Mouse (Mus musculus): ENCODE measurements around the gene Itpr3.

Itpr3 gene

DNA sequence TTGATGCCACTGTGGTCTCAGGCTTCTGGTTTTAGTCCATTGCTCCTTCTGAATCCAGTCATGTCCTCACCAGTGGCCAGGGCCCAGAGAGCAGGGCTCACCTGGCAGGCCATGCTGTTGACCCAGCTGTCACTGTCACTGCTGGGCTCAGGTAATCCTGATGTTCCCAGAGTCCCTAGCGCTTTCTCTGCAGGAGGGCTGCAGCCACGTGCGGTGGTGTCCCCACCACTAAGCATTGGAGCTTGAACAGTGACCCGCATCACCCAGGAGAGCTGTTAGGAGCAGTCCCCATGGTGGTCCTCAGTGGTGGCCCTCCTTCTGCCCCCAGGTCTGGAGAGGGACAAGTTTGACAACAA lies 62.4 kb downstream of the Itpr3 start:
- no peak for DNase-seq (ENCODE audit: low read depth, low spot score)

GRCm38 (mm10) chr17:27119954-27120353 lies 62.9 kb downstream of the Itpr3 start:
- DNase-seq (ENCODE audit: low read depth, low spot score): no peak

DNA sequence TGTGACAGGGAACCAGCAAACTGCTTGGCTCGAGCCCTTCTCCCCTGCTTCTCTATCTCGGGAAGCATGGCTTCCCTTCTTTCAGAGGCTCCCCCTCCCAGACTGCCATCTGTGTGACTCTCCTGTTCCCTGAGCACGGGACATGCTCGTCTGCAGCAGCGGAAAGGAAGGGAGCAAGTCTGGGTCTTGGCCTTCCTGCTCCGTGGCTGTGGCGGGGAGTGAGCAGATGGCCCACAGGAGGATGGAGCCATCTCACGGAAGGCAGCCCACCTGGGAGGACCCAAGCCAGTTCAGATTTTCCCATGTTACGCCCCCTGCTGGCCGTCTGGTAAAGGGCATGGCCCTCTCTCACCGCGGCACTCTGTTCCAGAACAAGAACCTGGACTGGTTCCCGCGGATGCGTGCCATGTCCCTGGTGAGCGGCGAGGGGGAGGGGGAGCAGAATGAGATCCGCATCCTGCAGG lies 63.5 kb downstream of the Itpr3 start:
- peak; percentile 54 for DNase-seq (ENCODE audit: low read depth, low spot score)

GRCm38 (mm10) chr17:27121266-27121665 lies 64.2 kb downstream of the Itpr3 start:
- DNase-seq (ENCODE audit: low read depth, low spot score): no peak

- no peak for DNase-seq (ENCODE audit: low read depth, low spot score)
Observed at GRCm38 (mm10) chr17:27121781-27122180, 64.7 kb downstream of the Itpr3 start.

- DNase-seq (ENCODE audit: low read depth, low spot score): no peak
Observed at GRCm38 (mm10) chr17:27122701-27123100, 65.6 kb downstream of the Itpr3 start.

- DNase-seq (ENCODE audit: low read depth, low spot score): no peak
Observed at GRCm38 (mm10) chr17:27123103-27123502, 66.0 kb downstream of the Itpr3 start.

GRCm38 (mm10) chr17:27123813-27124375 lies 66.8 kb downstream of the Itpr3 start:
- DNase-seq (ENCODE audit: low read depth, low spot score): no peak

- DNase-seq (ENCODE audit: low read depth, low spot score): peak; percentile 84
Observed at GRCm38 (mm10) chr17:27125185-27125584, 68.1 kb downstream of the Itpr3 start.

DNA sequence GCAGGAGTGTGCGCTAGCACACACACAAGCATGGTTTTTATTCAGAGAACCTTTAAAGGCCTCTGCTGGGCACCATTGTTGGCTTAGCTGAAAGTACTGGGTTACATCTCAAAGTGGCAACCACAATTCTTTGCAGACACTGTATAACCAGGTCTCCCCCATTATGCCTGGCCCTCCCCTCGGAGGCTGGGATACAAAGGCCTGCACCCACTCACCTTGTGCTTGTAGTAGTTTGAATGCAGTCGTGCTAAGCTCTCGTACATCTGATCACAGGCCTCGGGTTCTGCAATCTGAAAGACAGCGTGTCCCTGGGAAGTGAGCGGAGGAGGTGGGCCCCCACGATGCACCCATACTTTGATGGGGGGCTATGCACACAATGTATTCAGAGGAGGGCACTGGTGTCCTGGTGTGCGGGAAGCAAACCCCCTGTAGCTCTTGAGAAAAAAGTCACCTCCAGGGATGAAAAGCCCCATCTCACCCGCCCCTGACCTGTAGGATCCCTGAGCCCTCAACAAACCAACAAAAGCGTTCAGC lies 68.6 kb downstream of the Itpr3 start:
- DNase-seq (ENCODE audit: low read depth, low spot score): no peak

- DNase-seq (ENCODE audit: low read depth, low spot score): no peak
Observed at GRCm38 (mm10) chr17:27126974-27127373, 69.9 kb downstream of the Itpr3 start.

GRCm38 (mm10) chr17:27128189-27128588 lies 71.1 kb downstream of the Itpr3 start:
- DNase-seq (ENCODE audit: low read depth, low spot score): no peak

GRCm38 (mm10) chr17:27129291-27129690 lies 72.2 kb downstream of the Itpr3 start:
- DNase-seq (ENCODE audit: low read depth, low spot score): no peak

DNA sequence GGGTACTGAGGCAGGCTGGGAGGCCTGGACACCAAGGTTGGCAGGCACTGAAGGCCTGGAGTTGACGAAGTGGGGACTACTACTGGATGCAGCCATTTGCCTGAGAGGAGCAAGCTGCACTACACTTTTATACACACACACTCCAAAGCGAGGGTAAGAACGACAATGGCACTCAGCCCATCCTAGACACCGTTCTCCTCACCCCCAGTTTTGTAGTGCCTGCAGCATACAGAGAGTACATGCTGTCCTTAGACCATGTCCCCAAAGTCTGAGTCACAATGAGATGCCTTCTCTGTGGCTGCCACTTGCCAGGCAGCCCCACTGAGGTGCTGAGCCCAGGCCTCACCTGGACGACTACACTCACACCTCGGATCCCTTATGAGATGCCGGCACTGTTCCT lies 72.7 kb downstream of the Itpr3 start:
- no peak for DNase-seq (ENCODE audit: low read depth, low spot score)

- no peak for DNase-seq (ENCODE audit: low read depth, low spot score)
Observed at GRCm38 (mm10) chr17:27130246-27130645, 73.1 kb downstream of the Itpr3 start.

- no peak for DNase-seq (ENCODE audit: low read depth, low spot score)
Observed at GRCm38 (mm10) chr17:27131240-27131665, 74.1 kb downstream of the Itpr3 start.

DNA sequence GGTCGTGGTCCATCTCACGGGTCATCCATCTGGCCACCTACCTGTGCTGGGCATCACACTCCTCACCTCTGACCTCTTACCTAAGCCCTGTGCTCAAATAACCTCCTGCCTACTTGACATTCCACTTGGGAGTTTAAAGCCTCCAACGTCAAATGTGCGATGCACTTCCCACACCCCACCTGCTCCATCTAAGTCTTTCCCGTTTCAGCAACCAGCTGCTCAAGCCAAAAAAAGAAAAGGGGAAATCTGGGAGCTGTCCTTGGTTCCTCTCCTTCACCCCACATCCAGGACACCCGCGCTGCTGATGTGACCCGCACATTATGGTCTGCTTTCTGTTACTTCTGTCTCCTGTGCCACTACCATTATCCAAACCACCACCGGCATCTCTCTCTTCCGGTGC lies 75.1 kb downstream of the Itpr3 start:
- DNase-seq (ENCODE audit: low read depth, low spot score): no peak

GRCm38 (mm10) chr17:27133551-27134141 lies 76.5 kb downstream of the Itpr3 start, which contains the start of gene Uqcc2:
Gene Uqcc2, minus strand, starts transcription at chr17:27133916.
- peak; percentile 99 for DNase-seq (ENCODE audit: low read depth, low spot score)

DNA sequence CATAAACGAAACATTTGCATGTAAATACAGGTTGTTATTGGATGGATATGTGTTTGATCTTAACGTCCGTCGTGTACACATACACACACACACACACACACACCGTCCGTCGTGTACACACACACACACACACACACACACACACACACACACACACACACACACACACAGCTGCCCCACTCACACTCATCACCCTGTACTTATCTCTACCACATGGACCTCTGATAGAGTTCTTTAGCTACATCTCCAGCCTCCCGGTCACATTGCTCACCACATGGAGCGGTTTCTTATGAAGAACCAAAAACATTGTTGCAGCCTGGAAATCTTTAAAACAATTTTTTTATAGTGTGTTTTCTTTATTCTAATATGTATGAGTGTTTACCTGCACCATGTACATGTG lies 77.1 kb downstream of the Itpr3 start:
- DNase-seq (ENCODE audit: low read depth, low spot score): no peak

- no peak for DNase-seq (ENCODE audit: low read depth, low spot score)
Observed at GRCm38 (mm10) chr17:27134715-27135114, 77.6 kb downstream of the Itpr3 start.

- DNase-seq (ENCODE audit: low read depth, low spot score): no peak
Observed at GRCm38 (mm10) chr17:27138396-27138795, 81.3 kb downstream of the Itpr3 start.

GRCm38 (mm10) chr17:27139304-27139703 lies 82.2 kb downstream of the Itpr3 start:
- DNase-seq (ENCODE audit: low read depth, low spot score): no peak

- DNase-seq (ENCODE audit: low read depth, low spot score): no peak
Observed at GRCm38 (mm10) chr17:27140262-27140661, 83.2 kb downstream of the Itpr3 start.
